Mouse (Mus musculus): ENCODE data around the gene Psenen. TPM values are rescaled to one million over a fixed set of nuclear protein-coding genes. Genes with fewer than 3 reads are reported as not detected.

Gene Psenen
- polyA plus RNA-seq, 1 experiment from 2014 or later, result 113 TPM

DNA sequence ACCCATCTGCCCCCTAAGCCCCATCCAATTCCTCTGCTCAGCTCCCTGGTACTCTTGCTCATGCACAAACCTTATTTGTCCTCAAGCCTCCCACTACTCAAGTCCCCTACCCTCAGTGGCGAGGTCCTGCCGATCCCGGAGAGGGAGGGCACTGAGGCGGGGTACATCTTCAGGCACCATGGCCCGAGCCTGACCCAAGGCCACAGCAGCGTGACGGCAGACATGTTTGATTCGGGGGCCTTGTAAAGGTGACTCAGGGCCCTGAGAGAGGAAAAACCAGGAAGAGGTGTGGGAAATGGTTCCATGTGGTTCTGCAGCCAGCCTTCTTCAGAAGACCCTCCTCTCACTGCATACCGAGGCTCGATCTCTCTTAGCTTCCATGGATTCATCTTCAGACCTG is 20.9 kb upstream of the Psenen start:
- no peak for DNase-seq (ENCODE audit: low spot score)
- Histone ChIP-seq H3K4me3 (ENCODE audit: low read depth, low read length) (no peak overlapping the region), H3K9me3 (ENCODE audit: control insufficient read depth, low read length) (no peaks in the 10 kb centered on the region), H3K9ac (ENCODE audit: low read depth, low read length) (no peak overlapping the region), H3K4me2 (ENCODE audit: low read depth, low read length) (no peak overlapping the region), H3K36me3 (ENCODE audit: control insufficient read depth, insufficient read depth, low read length) (peaks cover 74% of the 10 kb centered on the region), H3K27me3 (replicated peaks; ENCODE audit: control insufficient read depth, insufficient read depth, low read length) (no peaks in the 10 kb centered on the region), H3K27ac (replicated peaks; ENCODE audit: low read depth, low read length) (no peak overlapping the region), H3K4me1 (ENCODE audit: control insufficient read depth, insufficient read depth, low read length) (peaks cover 7% of the 10 kb centered on the region; the same call in 1 of the 2 replicates)
- no peak for ATAC-seq (ENCODE audit: low read depth)
- WGBS, result 95% methylated on average over 10 of the region's 10 CpGs

DNA sequence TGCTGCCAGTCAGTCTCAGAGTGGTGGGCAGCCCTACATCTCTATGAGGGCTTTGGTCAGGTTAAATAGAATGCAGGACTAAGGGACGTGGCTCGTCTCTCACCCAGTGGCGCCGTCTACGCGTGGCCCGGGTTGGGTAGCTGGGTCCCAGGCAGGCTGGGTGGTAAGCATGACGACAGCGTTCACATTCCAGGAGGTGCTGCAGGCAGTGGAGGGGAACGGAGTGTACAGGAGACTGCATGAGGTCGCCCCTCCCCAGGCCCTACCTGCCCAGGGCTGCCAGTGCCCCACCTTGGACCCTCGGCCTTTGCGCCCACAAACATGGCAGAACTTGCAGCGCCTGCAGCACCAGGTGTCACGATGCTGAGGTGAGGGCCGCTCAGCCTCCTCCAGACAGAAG is 18.1 kb upstream of the Psenen start:
- H3K4me3 ChIP-seq (ENCODE audit: low read depth, low read length), result no peak overlapping the region
- 95% methylated on average over 16 of the region's 16 CpGs for WGBS
- ATAC-seq (ENCODE audit: low read depth), result no peak
- H3K27ac ChIP-seq (replicated peaks; ENCODE audit: low read depth, low read length), result no peak overlapping the region
- H3K4me2 ChIP-seq (ENCODE audit: low read depth, low read length), result no peak overlapping the region
- no peak for DNase-seq (ENCODE audit: low spot score)
- no peak overlapping the region for H3K9ac ChIP-seq (ENCODE audit: low read depth, low read length)
- H3K9me3 ChIP-seq (ENCODE audit: control insufficient read depth, low read length), result no peaks in the 10 kb centered on the region
- H3K36me3 ChIP-seq (ENCODE audit: control insufficient read depth, insufficient read depth, low read length), result peaks cover 100% of the 10 kb centered on the region
- no peaks in the 10 kb centered on the region for H3K4me1 ChIP-seq (ENCODE audit: control insufficient read depth, insufficient read depth, low read length)
- no peaks in the 10 kb centered on the region for H3K27me3 ChIP-seq (replicated peaks; ENCODE audit: control insufficient read depth, insufficient read depth, low read length)

GRCm38 (mm10) chr7:30579950-30580349 is 16.5 kb upstream of the Psenen start:
- ATAC-seq (ENCODE audit: low read depth) (no peak), DNase-seq (ENCODE audit: low spot score) (no peak)
- no peak overlapping the region for H3K4me3 ChIP-seq (ENCODE audit: low read depth, low read length)
- H3K27ac ChIP-seq (replicated peaks; ENCODE audit: low read depth, low read length), result no peak overlapping the region
- H3K36me3 ChIP-seq (ENCODE audit: control insufficient read depth, insufficient read depth, low read length), result peaks cover 100% of the 10 kb centered on the region
- no peak overlapping the region for H3K9ac ChIP-seq (ENCODE audit: low read depth, low read length)
- no peaks in the 10 kb centered on the region for H3K4me1 ChIP-seq (ENCODE audit: control insufficient read depth, insufficient read depth, low read length)
- H3K9me3 ChIP-seq (ENCODE audit: control insufficient read depth, low read length), result no peaks in the 10 kb centered on the region
- no peak overlapping the region for H3K4me2 ChIP-seq (ENCODE audit: low read depth, low read length)
- H3K27me3 ChIP-seq (replicated peaks; ENCODE audit: control insufficient read depth, insufficient read depth, low read length), result no peaks in the 10 kb centered on the region
- WGBS, result 87% methylated on average over 8 of the region's 8 CpGs

DNA sequence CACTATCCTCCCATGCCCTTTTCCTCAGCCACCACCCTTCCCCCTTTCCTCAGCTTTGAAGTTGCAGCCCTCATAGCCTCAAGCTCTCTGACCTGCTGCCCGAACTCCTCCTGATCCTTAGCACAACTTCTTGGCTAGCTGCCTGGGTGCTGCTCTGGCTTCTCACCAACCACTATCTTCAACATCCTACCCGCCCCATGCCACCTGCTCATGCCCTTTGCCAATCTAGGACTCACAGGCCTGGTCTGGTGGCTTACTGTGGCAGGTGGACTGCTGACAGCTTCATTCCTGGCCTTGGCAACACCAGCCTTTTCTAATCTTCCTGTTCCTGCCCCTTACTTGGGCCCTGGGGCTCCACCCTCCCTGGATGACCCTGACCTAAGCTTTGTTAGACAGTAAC is 9.5 kb upstream of the Psenen start:
- Histone ChIP-seq H3K9me3 (ENCODE audit: control insufficient read depth, low read length) (no peaks in the 10 kb centered on the region), H3K27me3 (replicated peaks; ENCODE audit: control insufficient read depth, insufficient read depth, low read length) (no peaks in the 10 kb centered on the region), H3K4me3 (ENCODE audit: low read depth, low read length) (no peak overlapping the region), H3K36me3 (ENCODE audit: control insufficient read depth, insufficient read depth, low read length) (peaks cover 100% of the 10 kb centered on the region), H3K4me2 (ENCODE audit: low read depth, low read length) (no peak overlapping the region), H3K4me1 (ENCODE audit: control insufficient read depth, insufficient read depth, low read length) (no peaks in the 10 kb centered on the region), H3K27ac (replicated peaks; ENCODE audit: low read depth, low read length) (no peak overlapping the region), H3K9ac (ENCODE audit: low read depth, low read length) (no peak overlapping the region)
- ATAC-seq (ENCODE audit: low read depth), result no peak
- 84% methylated on average over 2 of the region's 2 CpGs for WGBS
- DNase-seq (ENCODE audit: low spot score), result no peak

GRCm38 (mm10) chr7:30572389-30572788 is 9.0 kb upstream of the Psenen start:
- no peaks in the 10 kb centered on the region for H3K4me1 ChIP-seq (ENCODE audit: control insufficient read depth, insufficient read depth, low read length)
- no peak overlapping the region for H3K4me2 ChIP-seq (ENCODE audit: low read depth, low read length)
- ATAC-seq (ENCODE audit: low read depth) (no peak), DNase-seq (ENCODE audit: low spot score) (no peak)
- no peak overlapping the region for H3K4me3 ChIP-seq (ENCODE audit: low read depth, low read length)
- no peak overlapping the region for H3K9ac ChIP-seq (ENCODE audit: low read depth, low read length)
- H3K27me3 ChIP-seq (replicated peaks; ENCODE audit: control insufficient read depth, insufficient read depth, low read length), result no peaks in the 10 kb centered on the region
- 89% methylated on average over 5 of the region's 5 CpGs for WGBS
- no peaks in the 10 kb centered on the region for H3K9me3 ChIP-seq (ENCODE audit: control insufficient read depth, low read length)
- peaks cover 97% of the 10 kb centered on the region for H3K36me3 ChIP-seq (ENCODE audit: control insufficient read depth, insufficient read depth, low read length)
- no peak overlapping the region for H3K27ac ChIP-seq (replicated peaks; ENCODE audit: low read depth, low read length)

GRCm38 (mm10) chr7:30567555-30567954 is 4.1 kb upstream of the Psenen start:
- Histone ChIP-seq H3K4me1 (ENCODE audit: control insufficient read depth, insufficient read depth, low read length) (no peaks in the 10 kb centered on the region; the same call in 1 of the 2 replicates), H3K27me3 (replicated peaks; ENCODE audit: control insufficient read depth, insufficient read depth, low read length) (no peaks in the 10 kb centered on the region), H3K36me3 (ENCODE audit: control insufficient read depth, insufficient read depth, low read length) (peaks cover 74% of the 10 kb centered on the region), H3K4me2 (ENCODE audit: low read depth, low read length) (no peak overlapping the region), H3K9me3 (ENCODE audit: control insufficient read depth, low read length) (no peaks in the 10 kb centered on the region), H3K27ac (replicated peaks; ENCODE audit: low read depth, low read length) (no peak overlapping the region), H3K9ac (ENCODE audit: low read depth, low read length) (no peak overlapping the region), H3K4me3 (ENCODE audit: low read depth, low read length) (no peak overlapping the region)
- DNase-seq (ENCODE audit: low spot score) (no peak), ATAC-seq (ENCODE audit: low read depth) (no peak)
- 83% methylated on average over 11 of the region's 11 CpGs for WGBS

DNA sequence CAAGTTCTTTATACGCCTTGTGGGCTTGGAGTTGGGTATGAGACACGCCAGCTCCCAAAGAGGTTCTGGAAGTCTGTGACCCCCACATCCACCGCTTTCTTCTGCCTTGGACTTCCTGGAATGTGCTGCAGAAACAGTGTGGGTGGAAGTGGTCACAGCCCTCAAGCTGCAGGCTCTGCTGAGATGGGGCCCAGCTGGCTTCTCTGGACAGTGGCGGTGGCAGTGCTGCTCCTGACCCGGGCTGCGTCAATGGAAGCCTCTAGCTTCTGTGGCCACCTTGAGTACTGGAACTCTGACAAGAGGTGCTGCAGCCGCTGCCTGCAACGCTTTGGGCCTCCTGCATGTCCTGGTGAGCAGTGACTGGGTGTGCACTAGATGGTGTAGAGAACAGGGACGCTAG is 2.6 kb upstream of the Psenen start:
- H3K4me2 ChIP-seq (ENCODE audit: low read depth, low read length), result no peak overlapping the region
- no peaks in the 10 kb centered on the region for H3K9me3 ChIP-seq (ENCODE audit: control insufficient read depth, low read length)
- H3K27ac ChIP-seq (replicated peaks; ENCODE audit: low read depth, low read length), result no peak overlapping the region
- no peak overlapping the region for H3K4me3 ChIP-seq (ENCODE audit: low read depth, low read length)
- ATAC-seq (ENCODE audit: low read depth) (no peak), DNase-seq (ENCODE audit: low spot score) (no peak)
- H3K36me3 ChIP-seq (ENCODE audit: control insufficient read depth, insufficient read depth, low read length), result peaks cover 58% of the 10 kb centered on the region
- H3K9ac ChIP-seq (ENCODE audit: low read depth, low read length), result no peak overlapping the region
- no peaks in the 10 kb centered on the region for H3K27me3 ChIP-seq (replicated peaks; ENCODE audit: control insufficient read depth, insufficient read depth, low read length)
- no peaks in the 10 kb centered on the region; the same call in 1 of the 2 replicates for H3K4me1 ChIP-seq (ENCODE audit: control insufficient read depth, insufficient read depth, low read length)
- WGBS, result 88% methylated on average over 9 of the region's 9 CpGs

- Histone ChIP-seq H3K27ac (replicated peaks; ENCODE audit: low read depth, low read length) (no peak within 1 kb of the TSS), H3K4me3 (ENCODE audit: low read depth, low read length) (no peak within 1 kb of the TSS), H3K36me3 (ENCODE audit: control insufficient read depth, insufficient read depth, low read length) (peaks cover 49% of the 10 kb centered on the region), H3K9ac (ENCODE audit: low read depth, low read length) (no peak within 1 kb of the TSS), H3K27me3 (replicated peaks; ENCODE audit: control insufficient read depth, insufficient read depth, low read length) (no peaks in the 10 kb centered on the region), H3K4me2 (ENCODE audit: low read depth, low read length) (peak within 1 kb of the TSS; percentile 65; the same call in 1 of the 2 replicates), H3K4me1 (ENCODE audit: control insufficient read depth, insufficient read depth, low read length) (peaks cover under 1% of the 10 kb centered on the region; the same call in 1 of the 2 replicates), H3K9me3 (ENCODE audit: control insufficient read depth, low read length) (no peaks in the 10 kb centered on the region)
- 94% methylated on average over 12 of the region's 12 CpGs for WGBS
- DNase-seq (ENCODE audit: low spot score), result no peak
- no peak for ATAC-seq (ENCODE audit: low read depth)
Observed at GRCm38 (mm10) chr7:30564970-30565571, 1.6 kb upstream of the Psenen start, which contains the start of gene Igflr1. TSS of gene Igflr1 (plus strand) at chr7:30565427.

- 26% methylated on average over 6 of the region's 6 CpGs for WGBS
- peak overlapping the region; percentile 88 for H3K4me3 ChIP-seq (ENCODE audit: low read depth, low read length)
- no peak for DNase-seq (ENCODE audit: low spot score)
- H3K27me3 ChIP-seq (replicated peaks; ENCODE audit: control insufficient read depth, insufficient read depth, low read length), result no peaks in the 10 kb centered on the region
- H3K27ac ChIP-seq (replicated peaks; ENCODE audit: low read depth, low read length), result peak overlapping the region; percentile 62; the same call in 1 of the 2 replicates
- peaks cover 4% of the 10 kb centered on the region; the same call in 1 of the 2 replicates for H3K4me1 ChIP-seq (ENCODE audit: control insufficient read depth, insufficient read depth, low read length)
- no peaks in the 10 kb centered on the region for H3K9me3 ChIP-seq (ENCODE audit: control insufficient read depth, low read length)
- H3K4me2 ChIP-seq (ENCODE audit: low read depth, low read length), result peak overlapping the region; percentile 65
- H3K9ac ChIP-seq (ENCODE audit: low read depth, low read length), result peak overlapping the region; percentile 85
- H3K36me3 ChIP-seq (ENCODE audit: control insufficient read depth, insufficient read depth, low read length), result peaks cover 37% of the 10 kb centered on the region
- no peak for ATAC-seq (ENCODE audit: low read depth)
Observed at GRCm38 (mm10) chr7:30563906-30564280, 466 bp upstream of the Psenen start.

All from embryonic facial prominence, embryonic 14.5 days (tissue).